Mouse (Mus musculus) skeletal muscle tissue, postnatal 0 days (tissue): ENCODE results near the gene Olfr1170. TPM values are rescaled to one million over a fixed set of nuclear protein-coding genes. Genes with fewer than 3 reads are reported as not detected.

ENCODE experiments used
- polyA plus RNA-seq: library from polyadenylated mRNA; unstranded; fragments of >200 nt; fragmentation: Nextera tagmentation; extraction: Ambion mirVana; gene quantifications from 2 replicates; pipeline ENCODE4 v1.2.1, GENCODE M21; 2015

Olfr1170 gene
- polyA plus RNA-seq = not detected in 2 replicates

DNA sequence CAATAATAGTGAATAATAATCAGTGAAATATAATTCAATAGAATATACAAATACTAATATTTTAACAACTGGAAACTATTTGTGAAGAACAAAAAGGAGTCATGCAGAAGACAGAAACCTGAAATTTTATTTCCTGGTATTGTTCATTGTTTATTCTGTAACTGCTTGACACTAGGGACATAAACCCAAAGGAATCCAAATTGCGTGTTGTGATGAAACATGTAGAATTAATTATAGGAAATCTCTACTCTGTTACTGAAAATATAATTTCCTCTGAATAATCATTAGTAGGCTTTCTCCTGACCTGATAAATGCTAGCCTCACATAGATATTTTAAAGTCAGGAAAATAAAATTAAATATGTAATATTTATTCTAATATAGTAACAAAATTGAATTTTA lies at the start of gene Olfr1170:
Gene Olfr1170 (minus strand): TSS at position 101 of the 400 bp plus-strand sequence.

DNA sequence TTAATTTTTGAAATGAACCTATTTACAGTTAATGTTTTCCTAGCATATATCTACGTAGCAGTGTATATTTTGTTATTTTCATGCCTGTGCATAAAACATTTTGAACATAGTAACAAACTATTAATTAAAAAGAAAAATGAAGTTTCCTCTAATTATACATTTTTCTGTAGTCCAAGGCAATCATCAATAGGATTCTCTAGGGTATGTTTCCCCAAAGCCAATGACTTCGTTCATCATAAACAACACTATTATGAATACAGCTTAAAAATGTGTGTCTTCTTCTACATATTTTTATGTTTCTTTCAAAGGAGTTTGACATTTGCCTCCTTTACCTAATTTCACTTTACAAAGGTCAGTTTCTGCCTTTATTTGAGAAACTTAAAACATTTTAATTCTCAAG lies 46.6 kb downstream of the Olfr1170 start, which contains the start of gene Olfr1168:
Gene Olfr1168 (plus strand): TSS at position 301 of the 400 bp plus-strand sequence.

Other genes with a start within 250 kb of the Olfr1170 start
- gene Olfr1158, start 238.2 kb downstream of the Olfr1170 start, polyA plus RNA-seq = not detected in 2 replicates
- not detected in 2 replicates for gene Olfr1160, start 220.1 kb downstream of the Olfr1170 start, polyA plus RNA-seq
- gene Olfr1161, start 205.6 kb downstream of the Olfr1170 start, polyA plus RNA-seq = not detected in 2 replicates
- not detected in 2 replicates for gene Olfr73, start 190.6 kb downstream of the Olfr1170 start, polyA plus RNA-seq
- not detected in 2 replicates for gene Olfr1162, start 177.2 kb downstream of the Olfr1170 start, polyA plus RNA-seq
- not detected in 2 replicates for gene Olfr1163, start 156.5 kb downstream of the Olfr1170 start, polyA plus RNA-seq
- gene Olfr1164, start 134.4 kb downstream of the Olfr1170 start, polyA plus RNA-seq = not detected in 2 replicates
- gene Olfr1166, start 100.1 kb downstream of the Olfr1170 start, polyA plus RNA-seq = not detected in 2 replicates
- not detected in 2 replicates for gene Olfr1167, start 73.1 kb downstream of the Olfr1170 start, polyA plus RNA-seq
- not detected in 2 replicates for gene Olfr1168, start 46.5 kb downstream of the Olfr1170 start, polyA plus RNA-seq
- gene Olfr1173, start 51.5 kb upstream of the Olfr1170 start, polyA plus RNA-seq = not detected in 2 replicates
- not detected in 2 replicates for gene Olfr1174-ps, start 86.8 kb upstream of the Olfr1170 start, polyA plus RNA-seq
- not detected in 2 replicates for gene Olfr1175-ps, start 98.9 kb upstream of the Olfr1170 start, polyA plus RNA-seq
- not detected in 2 replicates for gene Olfr1176, start 108.4 kb upstream of the Olfr1170 start, polyA plus RNA-seq
- gene Olfr1177-ps, start 118.2 kb upstream of the Olfr1170 start, polyA plus RNA-seq = not detected in 2 replicates
- not detected in 2 replicates for gene Olfr1178, start 158.7 kb upstream of the Olfr1170 start, polyA plus RNA-seq
- gene Olfr1179, start 178.1 kb upstream of the Olfr1170 start, polyA plus RNA-seq = not detected in 2 replicates
- gene Olfr1180, start 190.8 kb upstream of the Olfr1170 start, polyA plus RNA-seq = not detected in 2 replicates
- gene Olfr1181, start 197.8 kb upstream of the Olfr1170 start, polyA plus RNA-seq = not detected in 2 replicates
- not detected in 2 replicates for gene Gm13757, start 220.8 kb upstream of the Olfr1170 start, polyA plus RNA-seq
- not detected in 2 replicates for gene Olfr1183, start 226.5 kb upstream of the Olfr1170 start, polyA plus RNA-seq